ENCODE assay signal across 8 mouse cellular contexts in the genomic region with DNA sequence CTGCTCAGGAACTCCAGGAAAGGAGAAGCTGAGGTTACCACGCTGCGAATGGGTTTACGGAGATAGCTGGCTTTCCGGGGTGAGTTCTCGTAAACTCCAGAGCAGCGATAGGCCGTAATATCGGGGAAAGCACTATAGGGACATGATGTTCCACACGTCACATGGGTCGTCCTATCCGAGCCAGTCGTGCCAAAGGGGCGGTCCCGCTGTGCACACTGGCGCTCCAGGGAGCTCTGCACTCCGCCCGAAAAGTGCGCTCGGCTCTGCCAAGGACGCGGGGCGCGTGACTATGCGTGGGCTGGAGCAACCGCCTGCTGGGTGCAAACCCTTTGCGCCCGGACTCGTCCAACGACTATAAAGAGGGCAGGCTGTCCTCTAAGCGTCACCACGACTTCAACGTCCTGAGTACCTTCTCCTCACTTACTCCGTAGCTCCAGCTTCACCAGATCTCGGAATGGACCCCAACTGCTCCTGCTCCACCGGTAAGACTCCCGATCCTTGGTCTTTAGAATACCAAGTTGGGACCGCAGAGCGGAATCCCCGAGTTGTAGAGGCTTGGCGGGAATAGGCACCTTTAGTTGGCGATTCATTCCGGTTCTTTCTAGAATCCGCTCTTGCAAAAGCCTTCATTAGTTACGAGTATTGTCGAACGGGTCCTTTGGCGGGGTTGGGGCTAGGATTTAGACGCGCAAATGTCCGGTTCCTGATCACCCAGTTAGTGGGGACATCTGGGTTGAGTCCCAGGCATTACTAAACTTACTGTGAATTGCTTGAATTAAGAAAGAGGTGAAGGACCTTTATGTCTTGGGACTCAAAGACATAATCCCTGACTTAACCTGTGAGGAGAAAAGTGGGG. TPM values are rescaled to one million over a fixed set of nuclear protein-coding genes. Genes with fewer than 3 reads are reported as not detected.
DNase-seq lines count a peak whose midpoint lies in the region; ATAC-seq and TF ChIP-seq lines count a peak whose summit lies in the region.

A gene (plus strand): TSS at position 226 of the 856 bp plus-strand sequence.

- no peaks in the 10 kb centered on the region for H3K36me3 ChIP-seq in CH12.LX (replicated peaks in 1 of 2; ENCODE audit: control insufficient read depth in 1 of 2, insufficient read depth in 1 of 2, low read length in 1 of 2)
- no peaks in the 10 kb centered on the region for H3K36me3 ChIP-seq in heart, embryonic 11.5 days (ENCODE audit: control insufficient read depth, insufficient read depth, low read length)
- no peaks in the 10 kb centered on the region for H3K36me3 ChIP-seq in kidney, embryonic 16.5 days (ENCODE audit: insufficient read depth, low read length)

- peak; percentile 93 for ATAC-seq in erythroid progenitor cell, adult 5-6 weeks (replicated peaks; ENCODE audit: low FRiP score, poor library complexity, severe bottlenecking)
- ATAC-seq in heart, embryonic 11.5 days (replicated peaks; ENCODE audit: insufficient number of reproducible peaks, low FRiP score, low TSS enrichment): peak; percentile 91
- peak; percentile 87 for ATAC-seq in kidney, embryonic 16.5 days (ENCODE audit: low FRiP score, low TSS enrichment)

- WGBS in heart, embryonic 11.5 days (ENCODE audit: insufficient replicate concordance): under 1% methylated on average over 50 of the region's 50 CpGs
- WGBS in kidney, embryonic 16.5 days: under 1% methylated on average over 50 of the region's 50 CpGs

- DNase-seq in CH12.LX (ENCODE audit: extremely low read depth) (peak; percentile 87), liver (peak; percentile 99)
- peak; percentile 88 for DNase-seq in brain, embryonic 14.5 days (ENCODE audit: low read depth)
- DNase-seq in monocyte, adult 2 months (ENCODE audit: low read depth in 1 of 2, low spot score in 2 of 2): peak; percentile 76 to 80
- DNase-seq in spleen, postnatal 4 days (ENCODE audit: low spot score in 2 of 2): peak; percentile 90 to 92

- TF ChIP-seq RAD21 in CH12.LX (IDR thresholded peaks at IDR 0.05; ENCODE audit: low read depth, low read length): no peak

- in situ Hi-C loops in CH12.LX (cut with MboI; ENCODE audit: low pct_ligation_motif_present, low pct_unique_long_range_greater_than_20kb, low sequenced_read_pairs): loop anchor here (25.0 kb wide), 1 partner anchor 492 kb away; no protein-coding TSS in a partner anchor

- dilution Hi-C loops in CH12.LX (cut with MboI; ENCODE audit: extremely low pct_ligation_motif_present, extremely low pct_unique_long_range_greater_than_20kb, low sequenced_read_pairs): no loop called here

- H3K4me2 ChIP-seq in CH12.LX (ENCODE audit: insufficient read depth, low read depth, poor library complexity, severe bottlenecking): peak within 1 kb of the TSS; percentile 32; the same call in 1 of the 2 replicates
- H3K4me2 ChIP-seq in heart, embryonic 11.5 days: peak within 1 kb of the TSS; percentile 93
- peak within 1 kb of the TSS; percentile 84 for H3K4me2 ChIP-seq in kidney, embryonic 16.5 days (replicated peaks; ENCODE audit: low read depth, low read length)

- peaks cover 65% of the 10 kb centered on the region for H3K27me3 ChIP-seq in CH12.LX (replicated peaks)
- H3K27me3 ChIP-seq in heart, embryonic 11.5 days (ENCODE audit: control insufficient read depth, insufficient read depth, low read length): peaks cover 75% of the 10 kb centered on the region
- H3K27me3 ChIP-seq in kidney, embryonic 16.5 days (ENCODE audit: insufficient read depth, low read length): peaks cover 52% of the 10 kb centered on the region

- peaks cover 4% of the 10 kb centered on the region; the same call in 1 of the 2 replicates for H3K79me2 ChIP-seq in CH12.LX (replicated peaks; ENCODE audit: control insufficient read depth, extremely low read depth, insufficient read depth, poor library complexity, severe bottlenecking)

- TF ChIP-seq EP300 in CH12.LX (IDR thresholded peaks at IDR 0.05; ENCODE audit: low read length): no peak

- peak within 1 kb of the TSS; percentile 41 to 78 (median 53) for H3K4me3 ChIP-seq in CH12.LX (replicated peaks in 1 of 3; ENCODE audit: low read depth in 2 of 3, low read length in 2 of 3, poor library complexity in 1 of 3)
- peak within 1 kb of the TSS; percentile 58 for H3K4me3 ChIP-seq in heart, embryonic 11.5 days (ENCODE audit: low read depth, low read length)
- peak within 1 kb of the TSS; percentile 59 for H3K4me3 ChIP-seq in kidney, embryonic 16.5 days (ENCODE audit: low read length)

- H3K9ac ChIP-seq in CH12.LX (ENCODE audit: insufficient read depth, low read depth): peak within 1 kb of the TSS; percentile 71
- peak within 1 kb of the TSS; percentile 74 for H3K9ac ChIP-seq in heart, embryonic 11.5 days (ENCODE audit: low read depth, low read length)
- H3K9ac ChIP-seq in kidney, embryonic 16.5 days (replicated peaks; ENCODE audit: low read length): peak within 1 kb of the TSS; percentile 60

- peaks cover 2 to 18% of the 10 kb centered on the region in 2 experiments; a peak in 2 of 4 replicates for H3K4me1 ChIP-seq in CH12.LX (ENCODE audit: control insufficient read depth in 1 of 2, insufficient read depth in 2 of 2)
- no peaks in the 10 kb centered on the region for H3K4me1 ChIP-seq in heart, embryonic 11.5 days (ENCODE audit: control insufficient read depth, insufficient read depth, low read length)
- H3K4me1 ChIP-seq in kidney, embryonic 16.5 days (ENCODE audit: insufficient read depth, low read length): peaks cover 27% of the 10 kb centered on the region

- H3K27ac ChIP-seq in CH12.LX (ENCODE audit: insufficient read depth, low read depth): peak within 1 kb of the TSS; percentile 41
- peak within 1 kb of the TSS; percentile 66 for H3K27ac ChIP-seq in heart, embryonic 11.5 days (ENCODE audit: low read depth, low read length)
- H3K27ac ChIP-seq in kidney, embryonic 16.5 days (ENCODE audit: low read length): peak within 1 kb of the TSS; percentile 22; the same call in 1 of the 2 replicates

- TF ChIP-seq POLR2A in CH12.LX (IDR thresholded peaks at IDR 0.05; ENCODE audit: low read depth, low read length): peak; percentile 92
- TF ChIP-seq POLR2A in brain, embryonic 14.5 days (IDR thresholded peaks at IDR 0.05; ENCODE audit: borderline replicate concordance, extremely low read depth, insufficient read depth, insufficient read length, poor library complexity, severe bottlenecking): no peak

- TF ChIP-seq CTCF in CH12.LX (conservative IDR thresholded peaks at IDR 0.05 in 1 of 2, IDR thresholded peaks at IDR 0.05 in 1 of 2; ENCODE audit: low read depth in 2 of 2, low read length in 2 of 2): no peak
- TF ChIP-seq CTCF in brain, embryonic 14.5 days (IDR thresholded peaks at IDR 0.05; ENCODE audit: borderline replicate concordance, extremely low read depth, insufficient read depth, insufficient read length): no peak

- peaks cover 2% of the 10 kb centered on the region for H3K9me3 ChIP-seq in CH12.LX (replicated peaks; ENCODE audit: low read length)
- H3K9me3 ChIP-seq in heart, embryonic 11.5 days (replicated peaks; ENCODE audit: control insufficient read depth, low read length): no peaks in the 10 kb centered on the region
- no peaks in the 10 kb centered on the region for H3K9me3 ChIP-seq in kidney, embryonic 16.5 days (ENCODE audit: low read length)

TF ChIP-seq in CH12.LX, 34 proteins besides CTCF, POLR2A, EP300 and RAD21 (continues in another document):
- TF ChIP-seq UBTF (IDR thresholded peaks at IDR 0.05; ENCODE audit: low read depth, low read length) (no peak), ELF1 (IDR thresholded peaks at IDR 0.05; ENCODE audit: low read depth, low read length) (peak; percentile 25; the same call in 1 of the 2 replicates), MYC (IDR thresholded peaks at IDR 0.05; ENCODE audit: low read depth, low read length) (peak; percentile 58; the same call in 1 of the 2 replicates), SIN3A (IDR thresholded peaks at IDR 0.05; ENCODE audit: low read length) (no peak), ETS1 (conservative IDR thresholded peaks at IDR 0.05; ENCODE audit: low read depth, low read length) (no peak), ZC3H11A (IDR thresholded peaks at IDR 0.05; ENCODE audit: low read depth, low read length) (no peak), JUN (IDR thresholded peaks at IDR 0.05; ENCODE audit: insufficient read depth, low read depth, low read length) (no peak), USF1 (IDR thresholded peaks at IDR 0.05; ENCODE audit: low read depth, low read length) (peak; percentile 49), RCOR1 (conservative IDR thresholded peaks at IDR 0.05; ENCODE audit: low read depth, low read length) (no peak), TCF12 (IDR thresholded peaks at IDR 0.05; ENCODE audit: low read depth, low read length) (peak; percentile 57), MAFK (IDR thresholded peaks at IDR 0.05; ENCODE audit: insufficient replicate concordance, low read length) (no peak), CHD2 (IDR thresholded peaks at IDR 0.05; ENCODE audit: low read length) (no peak), BHLHE40 (IDR thresholded peaks at IDR 0.05; ENCODE audit: low read depth, low read length) (peak; percentile 79), MXI1 (IDR thresholded peaks at IDR 0.05; ENCODE audit: low read depth, low read length) (no peak), GABPA (IDR thresholded peaks at IDR 0.05; ENCODE audit: insufficient replicate concordance, low read depth, low read length) (no peak), PAX5 (IDR thresholded peaks at IDR 0.05; ENCODE audit: low read length) (no peak), NRF1 (IDR thresholded peaks at IDR 0.05; ENCODE audit: low read depth, low read length) (peak; percentile 48; the same call in 1 of the 2 replicates), SMC3 (IDR thresholded peaks at IDR 0.05; ENCODE audit: low read depth, low read length) (no peak), IRF4 (IDR thresholded peaks at IDR 0.05; ENCODE audit: low read depth, low read length) (no peak), ZNF384 (IDR thresholded peaks at IDR 0.05; ENCODE audit: low read depth, low read length) (no peak), ZMIZ1 (IDR thresholded peaks at IDR 0.05; ENCODE audit: low read depth, low read length) (peak; percentile 82; the same call in 1 of the 2 replicates), NELFE (IDR thresholded peaks at IDR 0.05; ENCODE audit: low read depth, low read length) (peak; percentile 88), POLR2AphosphoS2 (IDR thresholded peaks at IDR 0.05; ENCODE audit: low read depth, low read length) (no peak; the same call in 1 of the 2 replicates)

RNA-seq across cellular contexts. Expression of the gene that starts here (rescaled TPM):
- 174 and 239 TPM in 2 replicates for total RNA-seq in CH12.LX (2012; rRNA removed)
- total RNA-seq in CH12.LX (2014; rRNA removed): 13.6 and 19.9 TPM in 2 replicates
- 57.4 and 62.7 TPM in 2 replicates for polyA plus RNA-seq in CH12.LX (2012; ENCODE audit: insufficient read length, low read depth)
- 38.9 and 76.5 TPM in 2 replicates for polyA plus RNA-seq in brain, embryonic 14.5 days (2012; rRNA removed)
- total RNA-seq in erythroid progenitor cell, adult 5-6 weeks (2015; ENCODE audit: low replicate concordance): 62.5 and 80.4 TPM in 2 replicates
- 18.0 and 24.4 TPM in 2 replicates for total RNA-seq in erythroid progenitor cell, adult 5-6 weeks (2017; ENCODE audit: low replicate concordance)
- 270 and 395 TPM in 2 replicates for polyA plus RNA-seq in heart, embryonic 11.5 days (2014; fragmentation: Nextera tagmentation; extraction: Ambion mirVana)
- polyA plus RNA-seq in kidney, embryonic 16.5 days (2015; fragmentation: Nextera tagmentation; extraction: Ambion mirVana): 543 and 568 TPM in 2 replicates

Comparison
In these comparisons a context has a peak if more than half of its experiments do, and no peak if none do; other contexts are left out.
1. Peak in every context shown above with its lines: DNase-seq, ATAC-seq, H3K4me3 ChIP-seq and H3K27ac ChIP-seq.
2. H3K4me2 ChIP-seq: peak in every context shown above with its lines; median percentile 93 in heart, embryonic 11.5 days; 84 in kidney, embryonic 16.5 days; 32 in CH12.LX.